Mouse (Mus musculus) kidney, postnatal 4 days (tissue): ENCODE measurements around the gene Rap2c.

Experiments used
- DNase-seq, 2 experiments: peaks; one replicate each; pipeline ENCODE4 v3.0.0; 2021; ENCODE audit warnings: mixed read lengths in 2 of 2

Rap2c gene

DNA sequence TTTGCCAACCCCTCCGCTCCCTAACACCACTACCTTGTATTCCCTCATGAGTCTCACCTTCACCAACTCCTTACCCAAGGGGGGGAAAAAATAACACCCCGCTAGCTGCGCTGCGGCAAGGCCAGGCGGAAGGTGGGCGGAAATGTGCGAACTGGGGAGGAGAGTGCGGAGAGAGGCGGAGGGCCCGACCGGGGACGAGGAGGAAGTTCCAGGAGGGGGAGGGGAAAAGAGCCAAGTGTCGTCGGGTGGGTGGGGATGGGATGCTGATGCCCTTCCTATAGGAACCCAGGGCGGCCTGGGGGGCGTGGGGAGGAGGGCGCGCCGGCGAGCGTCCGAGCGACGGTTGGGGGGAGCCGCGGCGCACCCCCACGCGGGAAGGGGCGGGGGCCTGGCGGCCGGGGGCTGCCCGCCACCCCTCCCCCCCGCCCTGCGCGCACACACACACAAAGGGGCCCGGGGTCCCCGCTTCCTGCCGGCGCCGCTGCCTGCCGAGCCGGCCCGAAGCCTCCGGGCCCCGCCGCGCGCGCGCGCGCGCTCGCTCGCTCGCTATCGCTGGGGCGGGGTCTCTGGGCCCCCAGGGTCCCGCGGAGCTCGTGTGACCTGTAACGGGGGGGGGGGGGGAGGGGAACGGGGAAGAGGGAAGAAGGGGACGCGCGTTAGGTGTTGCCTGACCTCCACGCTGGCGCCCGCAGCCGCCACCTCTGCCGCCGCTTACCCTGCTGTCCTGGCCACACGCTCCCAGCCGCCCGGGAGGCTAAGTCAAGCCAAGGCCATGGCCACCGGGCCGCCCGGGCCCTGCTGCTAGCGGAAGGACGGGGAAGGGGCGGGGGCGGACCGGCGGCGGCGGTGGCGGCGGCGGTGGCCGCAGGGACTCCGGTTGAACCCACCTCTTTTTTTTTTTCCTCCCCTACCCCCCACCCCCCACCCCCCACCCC, at the start of gene Rap2c:
Rap2c (minus strand) TSS at position 168 of the 935 bp plus-strand sequence.
- DNase-seq, result peak; percentile 71 to 81

DNA sequence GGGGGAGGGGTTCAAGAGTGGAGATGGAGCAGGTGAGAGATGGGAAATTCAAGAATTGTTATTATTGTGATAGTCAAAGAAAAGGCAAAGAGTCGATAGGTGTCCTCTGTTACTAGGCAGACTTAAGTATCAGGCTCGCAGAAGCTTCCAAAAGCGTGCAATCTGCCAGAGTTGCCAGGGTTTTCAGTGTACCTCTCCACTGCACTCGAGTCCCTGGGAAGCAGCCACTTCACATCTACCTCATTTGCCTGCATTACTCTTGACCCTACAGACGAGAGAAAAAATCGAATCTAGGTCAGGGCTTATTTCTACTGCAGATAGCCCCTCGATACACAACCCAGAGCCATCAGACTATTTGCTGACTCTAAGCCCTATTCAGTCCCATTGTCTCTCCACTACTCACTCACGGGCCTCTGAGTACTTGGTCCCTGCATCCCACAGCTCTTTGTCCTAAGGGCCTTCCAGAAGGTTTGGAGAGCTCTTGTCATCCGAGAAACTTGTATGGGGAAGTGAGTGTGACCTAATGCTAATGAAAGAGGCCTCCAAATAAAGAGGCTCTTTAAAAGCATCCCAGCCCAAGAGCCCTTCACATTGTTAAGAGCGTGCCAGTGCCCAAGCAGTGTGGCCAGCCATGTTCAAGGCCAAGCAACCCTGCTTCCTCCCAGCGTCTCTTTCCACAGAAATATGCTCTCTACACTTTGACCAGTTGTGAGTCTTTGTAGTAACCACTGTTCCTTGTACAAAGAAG, 48.9 kb upstream of the Rap2c start:
- DNase-seq, result no peak

DNA sequence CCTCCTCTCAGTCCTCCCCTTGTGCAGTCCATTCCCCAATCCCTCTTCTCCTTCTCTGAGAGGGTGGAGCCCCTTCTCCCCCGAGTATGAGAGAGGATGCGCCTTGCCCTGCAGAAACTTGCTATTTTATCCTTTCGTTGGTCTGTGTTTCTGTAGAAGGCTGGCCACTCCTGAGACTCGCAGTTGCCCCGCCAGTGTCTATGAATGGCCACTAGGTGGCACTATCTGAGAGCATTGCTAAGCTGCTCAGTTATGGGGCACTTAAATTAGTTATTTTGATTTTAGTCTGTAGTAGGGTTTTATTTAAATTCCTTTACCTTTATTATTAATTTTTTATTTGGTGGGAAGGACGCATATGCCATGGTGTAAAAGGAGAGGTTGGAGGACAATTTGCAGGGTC, 48.0 kb upstream of the Rap2c start:
- DNase-seq, result peak; percentile 70 to 76

DNA sequence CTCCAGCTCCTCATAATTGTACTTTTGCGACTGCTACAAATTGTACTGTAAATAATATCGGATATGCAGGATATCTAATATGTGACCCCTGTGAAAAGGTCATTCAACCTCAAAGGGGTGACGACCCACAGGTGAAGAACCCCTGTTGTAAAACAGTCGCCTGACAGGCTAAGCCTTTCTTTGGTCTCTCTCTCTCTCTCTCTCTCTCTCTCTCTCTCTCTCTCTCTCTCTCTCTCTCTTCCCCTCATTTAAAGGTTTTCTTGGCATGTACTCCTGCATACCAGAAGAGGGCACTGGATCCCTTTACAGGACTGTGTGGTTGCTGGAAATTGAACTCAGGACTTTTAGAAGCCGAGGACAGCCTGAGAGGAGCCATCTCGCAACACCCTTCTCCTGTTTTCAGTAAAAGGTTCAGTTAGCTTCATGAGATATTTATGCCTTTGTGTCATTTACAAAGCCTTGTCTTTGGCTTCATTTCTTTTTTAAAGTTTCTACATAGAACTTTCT, 47.4 kb upstream of the Rap2c start:
- DNase-seq, result no peak

DNA sequence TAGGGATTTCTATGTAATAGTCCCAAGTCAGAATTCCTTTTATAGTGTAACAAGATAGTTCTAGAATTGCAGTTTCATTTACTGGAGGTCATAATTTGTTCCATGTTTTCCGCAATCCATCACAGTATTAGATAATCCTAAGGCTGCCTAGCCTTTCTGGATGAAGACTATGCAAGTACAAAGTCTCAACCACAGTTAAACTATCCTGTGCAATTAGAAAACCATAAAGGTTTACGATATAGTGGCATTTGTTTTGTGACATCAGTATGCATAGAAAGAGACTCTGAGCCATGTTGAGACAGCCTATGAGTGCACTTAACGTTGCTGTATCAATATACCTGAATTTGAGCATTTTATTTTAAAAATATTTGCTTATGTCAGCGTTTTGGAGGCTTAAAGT, 42.4 kb upstream of the Rap2c start:
- DNase-seq, result no peak

- DNase-seq, result no peak
These were observed 40.9 kb upstream of the Rap2c start for GRCm38 (mm10) chrX:51058741-51059140.

DNA sequence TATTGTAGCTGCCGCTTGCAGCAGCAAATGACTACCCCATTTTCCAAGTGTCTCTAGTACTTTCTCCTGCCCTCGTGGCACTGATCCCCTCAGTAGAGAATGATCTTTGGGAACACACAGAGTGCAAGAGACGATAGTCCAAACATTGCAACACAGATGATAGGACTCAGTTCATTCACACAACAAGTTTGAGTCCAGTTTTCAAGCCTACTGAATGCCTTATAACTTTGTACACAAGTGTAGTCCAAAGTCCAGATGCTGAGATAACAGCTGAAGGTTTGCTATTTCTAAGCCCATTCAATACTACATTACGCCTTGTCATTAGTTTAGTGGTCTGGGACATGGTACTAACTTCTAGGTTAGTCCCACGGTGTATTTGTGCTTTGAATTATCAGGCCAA, 40.5 kb upstream of the Rap2c start:
- no peak for DNase-seq

DNA sequence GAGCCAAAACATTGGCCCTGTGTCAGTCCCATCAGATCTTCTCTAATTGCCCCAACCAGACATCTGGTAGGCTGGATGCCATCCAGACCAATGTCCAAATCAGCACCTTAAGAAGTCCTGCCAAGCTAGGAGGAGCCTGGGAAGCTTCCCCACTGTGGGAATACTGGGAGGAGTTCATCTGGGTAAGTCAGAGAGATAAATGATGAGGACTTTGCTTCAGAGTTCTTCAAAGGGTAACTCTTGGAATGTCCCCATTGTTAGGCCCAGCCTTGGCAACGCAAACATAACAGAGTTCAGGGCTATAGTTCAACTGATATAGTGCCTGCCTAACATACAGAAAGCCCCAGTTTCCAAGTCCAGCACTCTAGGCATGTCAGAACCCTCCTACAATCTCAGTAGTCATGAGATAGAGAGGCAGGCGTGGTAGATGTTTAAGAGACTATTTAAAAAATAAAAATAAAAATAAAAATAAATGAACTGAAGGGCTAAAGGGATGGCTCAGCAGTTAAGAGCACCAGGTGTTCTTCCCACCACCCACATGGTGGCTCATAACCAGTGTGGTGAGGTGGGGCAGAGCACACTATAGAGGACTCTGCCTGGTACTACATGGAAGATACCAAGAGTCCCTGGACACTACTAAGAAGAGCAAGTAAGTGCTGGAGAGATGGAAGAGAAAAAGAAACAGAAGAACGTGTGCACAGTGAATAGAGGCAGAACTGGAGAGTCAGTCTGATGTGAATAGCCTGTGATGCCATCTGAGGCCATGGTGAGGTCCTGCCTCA, 34.1 kb upstream of the Rap2c start:
- no peak for DNase-seq

GRCm38 (mm10) chrX:51035678-51036209, 17.9 kb upstream of the Rap2c start:
- DNase-seq, result peak in 1 of 2 experiments; percentile 5

DNA sequence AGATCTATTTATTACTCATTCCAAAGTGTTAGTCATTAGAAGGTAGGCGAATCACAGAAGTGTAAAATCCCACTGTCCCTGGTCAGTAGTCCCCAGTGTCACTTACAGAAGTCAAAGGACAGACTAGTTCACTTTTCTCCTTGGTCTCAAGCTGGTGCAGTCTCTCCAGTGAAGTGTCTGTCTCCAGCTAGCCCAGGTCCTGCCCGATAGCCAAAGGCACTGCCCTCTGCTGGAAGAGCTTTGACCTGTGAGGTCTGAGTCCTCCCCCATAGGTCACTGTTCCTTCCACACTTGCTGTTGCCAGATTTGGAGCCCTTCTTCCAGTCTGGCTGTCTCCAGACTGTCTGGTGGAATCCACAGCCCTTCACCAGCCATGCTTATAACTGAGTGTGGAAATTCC, 2.1 kb upstream of the Rap2c start:
- DNase-seq, result peak; percentile 38 to 64

GRCm38 (mm10) chrX:51018786-51019179, 965 bp upstream of the Rap2c start:
- DNase-seq, result peak; percentile 76 to 84

GRCm38 (mm10) chrX:51016926-51017325, 892 bp downstream of the Rap2c start:
- DNase-seq, result peak in 1 of 2 experiments; percentile 7

GRCm38 (mm10) chrX:51012280-51012679, 5.5 kb downstream of the Rap2c start:
- DNase-seq, result no peak

DNA sequence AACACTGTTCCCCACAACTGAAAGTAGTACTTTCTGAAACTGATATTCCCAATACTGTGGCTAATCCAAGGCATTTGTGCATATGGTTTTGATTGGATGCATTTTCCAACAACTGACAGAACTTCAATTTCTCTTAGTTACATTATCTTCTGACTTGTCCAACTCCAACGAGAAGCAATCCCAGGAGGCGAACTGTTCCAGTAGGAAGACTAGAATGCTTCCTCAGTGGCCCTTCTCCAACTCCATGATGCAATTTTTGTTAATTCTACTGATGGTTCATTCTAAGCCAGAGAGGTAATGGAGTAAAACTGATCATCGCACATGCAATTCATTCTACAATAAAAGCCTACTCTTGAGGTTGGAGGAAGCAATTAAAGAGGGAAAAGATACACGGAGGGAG, 7.5 kb downstream of the Rap2c start:
- DNase-seq, result no peak

DNA sequence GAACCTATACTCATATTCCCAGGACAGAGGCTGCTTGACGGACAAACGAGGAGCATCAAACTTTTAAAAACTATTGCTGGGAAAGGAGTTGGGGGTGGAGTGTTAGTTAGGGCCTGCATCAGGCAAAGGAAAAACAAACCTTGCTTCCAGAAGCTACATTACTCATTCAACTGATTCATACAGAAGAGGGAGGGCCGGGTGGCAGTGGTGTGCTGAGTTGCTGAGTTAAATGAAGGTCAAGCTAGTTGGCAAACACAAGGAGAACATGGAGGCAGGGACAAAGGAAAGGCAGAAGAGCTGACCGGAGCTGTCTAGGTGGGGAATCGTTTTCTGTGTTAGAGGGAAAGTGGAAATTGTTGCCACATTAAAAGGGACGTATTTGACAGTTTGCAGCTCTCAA, 17.0 kb downstream of the Rap2c start:
- DNase-seq, result no peak

- no peak for DNase-seq
These were observed 22.5 kb downstream of the Rap2c start for GRCm38 (mm10) chrX:50995310-50995709.

- no peak for DNase-seq
These were observed 26.5 kb downstream of the Rap2c start for GRCm38 (mm10) chrX:50991324-50991723.

GRCm38 (mm10) chrX:50989940-50990339, 27.9 kb downstream of the Rap2c start:
- DNase-seq, result no peak

DNA sequence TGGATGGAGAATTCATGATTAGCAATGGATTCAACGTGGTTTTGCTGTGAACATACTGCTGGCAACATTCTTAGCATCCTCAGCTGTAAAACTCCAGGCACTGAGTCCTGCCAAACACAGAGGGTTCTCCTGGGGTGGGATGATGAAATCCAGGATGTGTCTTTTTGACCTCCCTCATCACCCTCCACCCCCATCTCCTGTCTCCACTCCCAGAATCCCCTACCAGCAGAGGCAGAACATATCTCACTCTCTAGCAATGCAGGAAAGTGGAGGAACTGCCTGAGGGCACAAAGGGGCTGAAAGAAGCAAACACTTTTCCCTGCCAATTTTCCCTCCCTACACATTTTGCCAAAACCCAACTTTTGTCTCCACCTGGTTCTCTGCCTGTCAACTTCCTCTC, 29.2 kb downstream of the Rap2c start:
- no peak for DNase-seq

- DNase-seq, result no peak
These were observed 39.4 kb downstream of the Rap2c start for GRCm38 (mm10) chrX:50978428-50978827.

DNA sequence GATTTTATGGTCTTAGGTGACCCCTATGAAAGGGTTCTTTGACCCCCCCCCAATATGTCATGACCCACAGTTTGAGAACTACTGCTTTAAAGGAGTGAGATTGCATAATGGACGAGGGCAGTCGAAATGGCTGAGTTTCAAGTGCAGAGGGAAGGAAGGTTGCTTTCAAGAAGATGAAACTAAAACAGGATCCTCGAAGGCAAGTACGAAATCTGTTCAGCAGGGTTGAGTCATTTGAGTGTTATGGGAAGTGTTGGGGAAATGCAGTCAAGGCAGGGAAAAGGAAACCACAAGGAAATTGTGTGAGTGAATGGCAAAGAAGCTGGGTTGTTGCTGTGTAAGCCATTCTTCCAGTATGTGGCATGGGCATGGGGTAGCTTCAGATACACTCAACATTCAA, 45.7 kb downstream of the Rap2c start:
- DNase-seq, result no peak

GRCm38 (mm10) chrX:50969907-50970306, 47.9 kb downstream of the Rap2c start:
- DNase-seq, result no peak
